Mouse (Mus musculus) limb, embryonic 10.5 days (tissue): ENCODE data around the gene Cryba2. TPM values are rescaled to one million over a fixed set of nuclear protein-coding genes. Genes with fewer than 3 reads are reported as not detected.

Experiments
- DNase-seq: peaks from one replicate; pipeline ENCODE4 v3.0.0-alpha.2; 2017; ENCODE audit warnings: low spot score
- H3K27ac ChIP-seq: fragments of 300-500 bp; sonication (generic); 2 replicates; pipeline ENCODE4 v1.5.1; 2016; ENCODE audit warnings: mild to moderate bottlenecking
- H3K27me3 ChIP-seq: fragments of 300-500 bp; sonication (generic); 2 replicates; pipeline ENCODE4 v1.6.1; 2016; ENCODE audit warnings: low read depth, mild to moderate bottlenecking; ENCODE audit not compliant: poor library complexity, severe bottlenecking
- H3K36me3 ChIP-seq: fragments of 300-500 bp; sonication (generic); 2 replicates; pipeline ENCODE4 v1.6.1; 2016; ENCODE audit warnings: mild to moderate bottlenecking, moderate library complexity
- H3K4me1 ChIP-seq: fragments of 300-500 bp; sonication (generic); 2 replicates; pipeline ENCODE4 v1.6.1; 2016
- H3K4me3 ChIP-seq: fragments of 300-500 bp; sonication (generic); 2 replicates; pipeline ENCODE4 v1.5.1; 2016; ENCODE audit warnings: mild to moderate bottlenecking, moderate library complexity
- H3K9me3 ChIP-seq: fragments of 300-500 bp; sonication (generic); replicated peaks from 2 replicates; pipeline ENCODE4 v1.6.1; 2016; ENCODE audit warnings: mild to moderate bottlenecking
- WGBS: fragments of 180-500 bp; shearing (Covaris S2); methylation state at CpG from one replicate; pipeline ENCODE4 v1.1.7; 2016; 5-methylcytosine and 5-hydroxymethylcytosine counted together
- polyA plus RNA-seq: library from polyadenylated mRNA; unstranded; fragments of >200 nt; fragmentation: Nextera tagmentation; extraction: Ambion mirVana; gene quantifications from 2 replicates; pipeline ENCODE4 v1.2.1, GENCODE M21; 2016

Cryba2 gene
- polyA plus RNA-seq, 1 experiment from 2014 or later: not detected

DNA sequence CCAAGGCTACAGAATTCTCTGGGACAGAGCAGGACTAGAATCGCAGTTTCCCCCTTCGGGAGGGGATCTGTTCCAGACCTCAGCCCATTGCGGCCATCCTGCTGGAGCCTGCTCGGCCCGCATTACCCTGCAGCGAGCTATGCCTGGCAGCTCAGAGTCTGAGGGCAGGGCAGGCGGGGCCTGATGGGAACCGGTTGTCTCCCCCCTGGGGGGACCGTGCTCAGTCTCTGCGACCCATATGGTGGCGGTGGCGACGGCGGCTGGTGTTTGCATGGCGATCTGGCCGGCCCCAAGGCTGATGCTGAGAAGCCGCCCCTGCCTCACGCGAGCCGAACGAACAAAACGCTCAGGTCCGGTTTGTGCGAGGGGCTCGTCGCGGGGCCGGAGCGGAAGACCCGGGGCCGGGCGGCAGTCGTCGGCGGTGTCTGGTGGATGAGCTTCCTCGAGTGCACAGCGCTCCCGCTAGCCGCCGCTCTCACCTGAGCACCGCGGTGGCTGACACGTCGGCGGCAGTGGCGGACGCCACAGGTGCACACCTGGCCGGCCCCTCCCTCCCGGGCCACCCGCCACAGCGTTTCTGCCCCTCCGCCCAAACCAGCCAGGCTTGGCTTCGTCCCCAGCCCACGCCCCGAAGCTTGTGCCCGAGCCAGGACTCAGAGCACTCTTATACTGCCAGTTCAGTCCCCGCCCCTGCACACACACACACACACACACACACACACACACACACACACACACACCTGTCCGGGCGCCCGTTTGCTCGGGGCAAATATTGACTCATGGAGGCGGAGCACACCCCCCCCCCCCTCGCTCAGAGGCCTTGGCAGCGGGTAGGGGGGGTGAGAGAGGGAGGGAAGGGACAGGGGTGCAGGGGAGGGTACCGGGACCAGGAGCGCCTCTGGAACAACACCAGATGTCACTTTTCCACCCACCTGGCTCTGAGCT is 7.7 kb upstream of the Cryba2 start:
- H3K9me3 ChIP-seq: no peaks in the 10 kb centered on the region
- WGBS: under 1% methylated on average over 58 of the region's 66 CpGs
- no peaks in the 10 kb centered on the region for H3K36me3 ChIP-seq
- DNase-seq: peak; percentile 56
- 0 out of 2 replicates have a peak overlapping the region, but pooled peaks have one; percentile 7 for H3K27ac ChIP-seq
- H3K4me3 ChIP-seq: peak overlapping the region; percentile 43
- peaks cover 100% of the 10 kb centered on the region for H3K27me3 ChIP-seq
- H3K4me1 ChIP-seq: peaks cover 32% of the 10 kb centered on the region

GRCm38 (mm10) chr1:74898656-74899431 is 5.9 kb upstream of the Cryba2 start:
- peaks cover 100% of the 10 kb centered on the region for H3K27me3 ChIP-seq
- DNase-seq: no peak
- peaks cover 32% of the 10 kb centered on the region for H3K4me1 ChIP-seq
- WGBS: 6% methylated on average over 10 of the region's 10 CpGs
- no peak overlapping the region for H3K27ac ChIP-seq
- no peaks in the 10 kb centered on the region for H3K9me3 ChIP-seq
- H3K36me3 ChIP-seq: no peaks in the 10 kb centered on the region
- peak overlapping the region; percentile 17; the same call in 1 of the 2 replicates for H3K4me3 ChIP-seq

DNA sequence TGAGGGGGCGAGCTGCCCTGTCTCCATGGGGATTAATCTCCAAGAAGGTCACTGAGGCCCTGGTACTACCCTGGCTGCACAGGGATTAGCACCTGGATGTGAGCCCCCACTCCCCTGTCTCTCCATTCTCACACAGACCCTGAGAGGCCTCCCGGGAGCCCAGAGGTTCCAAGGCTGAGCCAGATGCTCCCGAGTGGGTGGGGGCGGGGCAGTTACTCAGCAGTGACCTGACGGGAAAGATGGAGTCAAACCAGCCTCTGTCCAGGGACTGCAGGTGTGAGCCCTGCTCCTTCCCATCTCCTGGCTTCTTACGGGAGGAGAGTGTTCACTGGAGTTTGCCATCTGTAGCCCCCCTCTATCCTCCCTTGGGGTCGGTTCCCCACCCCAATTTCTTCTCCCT is 5.0 kb upstream of the Cryba2 start:
- WGBS: 4% methylated on average over 7 of the region's 7 CpGs
- Histone ChIP-seq H3K4me3 (no peak overlapping the region; the same call in 1 of the 2 replicates), H3K36me3 (no peaks in the 10 kb centered on the region), H3K4me1 (peaks cover 34% of the 10 kb centered on the region), H3K9me3 (no peaks in the 10 kb centered on the region), H3K27me3 (peaks cover 100% of the 10 kb centered on the region), H3K27ac (no peak overlapping the region)
- DNase-seq: peak; percentile 37

DNA sequence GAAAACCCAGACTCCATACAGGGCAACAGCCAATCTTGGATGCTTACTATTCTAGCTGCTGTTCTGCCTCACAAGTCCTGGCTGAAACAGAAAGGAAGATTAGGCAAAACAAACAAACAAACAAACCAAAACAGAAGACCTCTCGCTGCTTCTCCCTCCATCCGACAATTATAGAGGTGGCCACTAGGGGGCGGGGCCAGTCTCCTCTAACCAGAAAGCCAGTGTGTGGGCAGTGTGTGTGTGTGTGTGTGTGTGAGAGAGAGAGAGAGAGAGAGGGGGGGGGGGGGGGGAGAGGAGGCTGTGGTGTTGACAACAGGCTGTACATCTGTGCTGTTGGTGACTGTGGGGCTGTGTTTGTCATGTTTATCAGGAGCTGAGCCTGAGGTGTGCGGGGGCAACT is 2.0 kb upstream of the Cryba2 start:
- WGBS: 17% methylated on average over 4 of the region's 4 CpGs
- Histone ChIP-seq H3K36me3 (no peaks in the 10 kb centered on the region), H3K9me3 (no peaks in the 10 kb centered on the region), H3K4me3 (no peak overlapping the region), H3K27ac (no peak overlapping the region), H3K27me3 (peaks cover 100% of the 10 kb centered on the region), H3K4me1 (peaks cover 27% of the 10 kb centered on the region)
- peak; percentile 81 for DNase-seq

GRCm38 (mm10) chr1:74892351-74893133 is 401 bp downstream of the Cryba2 start:
- Histone ChIP-seq H3K27ac (no peak overlapping the region), H3K9me3 (no peaks in the 10 kb centered on the region), H3K4me1 (0 out of 2 replicates have a peak, but pooled peaks cover 7% of the 10 kb centered on the region), H3K4me3 (no peak overlapping the region; the same call in 1 of the 2 replicates), H3K27me3 (peaks cover 99% of the 10 kb centered on the region), H3K36me3 (no peaks in the 10 kb centered on the region)
- 2% methylated on average over 39 of the region's 39 CpGs for WGBS
- peak; percentile 40 for DNase-seq

DNA sequence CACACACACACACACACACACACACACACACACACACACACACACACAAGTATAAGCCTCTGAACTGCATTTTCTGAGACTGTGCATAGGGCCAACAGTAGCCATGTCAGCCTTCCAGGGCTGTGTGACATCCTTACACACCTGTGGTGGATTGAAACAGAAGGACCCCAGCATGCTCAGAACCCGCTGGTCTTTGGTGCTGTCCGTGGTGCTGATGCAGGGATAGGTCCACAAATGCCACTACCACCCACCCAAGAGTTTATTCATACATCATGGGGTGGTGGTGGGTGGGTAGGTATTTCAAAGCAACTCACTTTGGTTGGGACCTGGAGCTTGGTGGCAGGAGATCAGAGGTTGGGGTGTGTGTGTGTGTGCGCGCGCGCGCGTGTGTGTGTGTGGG is 1.4 kb downstream of the Cryba2 start:
- Histone ChIP-seq H3K4me1 (0 out of 2 replicates have a peak, but pooled peaks cover 7% of the 10 kb centered on the region), H3K9me3 (no peaks in the 10 kb centered on the region), H3K27ac (no peak overlapping the region), H3K36me3 (no peaks in the 10 kb centered on the region), H3K4me3 (no peak overlapping the region), H3K27me3 (peaks cover 99% of the 10 kb centered on the region)
- WGBS: 2% methylated on average over 8 of the region's 8 CpGs
- DNase-seq: peak; percentile 82

DNA sequence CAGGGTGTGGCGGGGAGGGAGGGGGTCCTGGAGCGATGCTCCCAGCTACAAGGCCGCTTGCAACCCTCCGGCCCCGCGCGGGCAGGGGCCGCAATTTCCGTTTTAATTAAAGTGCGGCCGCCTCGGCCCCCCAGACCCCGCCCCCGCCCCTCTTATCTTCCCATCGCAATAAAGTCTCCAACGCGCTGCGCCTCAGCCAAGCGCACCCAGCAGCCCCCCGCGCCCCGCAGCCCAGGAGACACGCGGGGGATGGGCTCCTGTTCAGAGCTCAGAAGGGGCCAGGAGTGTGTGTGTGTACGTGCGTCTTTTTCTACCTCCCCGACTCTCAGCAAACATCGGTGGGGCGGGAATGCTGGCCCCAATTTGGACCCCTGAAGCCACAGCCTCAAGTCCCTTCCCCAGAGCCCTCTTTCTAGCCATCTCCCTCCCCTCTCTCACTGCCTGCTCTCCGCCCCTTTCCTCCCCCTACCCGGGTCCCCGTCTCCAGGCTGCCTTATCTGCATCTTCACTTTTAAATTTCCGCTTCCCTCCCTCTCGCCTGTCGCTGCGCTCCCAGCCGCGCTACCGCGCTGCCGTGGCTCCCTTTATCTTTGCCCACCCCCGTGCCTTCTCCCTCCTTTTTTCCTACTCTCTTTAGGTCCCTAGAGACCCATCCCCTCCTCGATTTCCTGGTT is 7.4 kb downstream of the Cryba2 start, which contains the start of gene Fev:
Gene Fev, minus strand, starts transcription at position 51 of the 674 bp plus-strand sequence.
- Histone ChIP-seq H3K27ac (peak within 1 kb of the TSS; percentile 19; the same call in 1 of the 2 replicates), H3K27me3 (peaks cover 99% of the 10 kb centered on the region), H3K9me3 (no peaks in the 10 kb centered on the region), H3K4me3 (peak within 1 kb of the TSS; percentile 43), H3K4me1 (peaks cover 27% of the 10 kb centered on the region), H3K36me3 (no peaks in the 10 kb centered on the region)
- WGBS: under 1% methylated on average over 43 of the region's 43 CpGs
- DNase-seq: peak; percentile 56

DNA sequence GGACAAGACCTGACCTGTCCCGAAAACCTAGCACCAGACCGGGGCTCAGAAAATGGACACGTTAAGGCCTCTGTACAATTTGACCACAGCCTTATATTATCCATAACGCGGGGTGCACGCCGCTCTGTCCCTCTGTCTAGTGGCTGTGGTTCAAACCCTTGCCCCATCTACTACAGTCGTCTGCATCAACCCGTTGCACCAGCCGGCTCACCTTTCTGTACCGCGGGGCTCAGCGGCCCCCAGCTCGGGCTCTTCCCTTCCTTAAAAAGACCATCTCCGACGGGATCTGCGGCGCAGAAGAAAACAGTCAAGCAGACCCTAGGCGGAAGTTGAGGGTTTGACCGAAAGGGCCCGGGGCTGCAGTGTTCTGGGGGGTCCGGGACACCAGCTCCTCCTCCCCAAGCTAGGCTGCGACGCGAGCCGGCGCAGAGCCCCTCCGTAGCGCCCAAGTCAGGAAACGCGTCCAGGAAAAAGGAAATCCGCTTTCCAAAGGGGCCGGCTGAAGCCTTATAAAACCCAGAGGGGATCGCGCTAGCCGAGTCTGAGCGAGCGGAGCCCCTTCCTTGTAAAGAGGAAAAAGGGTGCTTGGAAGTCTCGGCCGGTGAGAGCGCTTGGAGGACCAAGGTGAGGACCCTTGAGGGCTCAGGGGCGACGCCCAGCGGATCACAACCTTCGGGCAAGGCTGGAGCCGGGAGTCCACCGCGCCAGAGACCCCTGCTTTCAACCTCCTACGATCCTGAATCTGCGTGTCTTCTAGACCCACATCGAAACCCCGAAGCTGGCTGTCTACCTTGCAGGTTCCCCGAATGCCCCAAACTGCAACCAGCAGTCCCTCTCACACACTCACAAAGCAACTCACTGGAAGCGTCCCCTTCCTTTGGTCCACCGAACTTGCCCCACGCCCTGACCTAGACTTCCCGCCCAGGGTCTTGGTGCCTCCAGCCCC is 8.5 kb downstream of the Cryba2 start:
- under 1% methylated on average over 57 of the region's 57 CpGs for WGBS
- no peaks in the 10 kb centered on the region for H3K9me3 ChIP-seq
- no peaks in the 10 kb centered on the region for H3K36me3 ChIP-seq
- H3K4me1 ChIP-seq: peaks cover 27% of the 10 kb centered on the region
- peak overlapping the region; percentile 43 for H3K4me3 ChIP-seq
- H3K27me3 ChIP-seq: peaks cover 99% of the 10 kb centered on the region
- peak overlapping the region; percentile 19; the same call in 1 of the 2 replicates for H3K27ac ChIP-seq
- DNase-seq: peak; percentile 58

- 4% methylated on average over 5 of the region's 5 CpGs for WGBS
- peaks cover 27% of the 10 kb centered on the region for H3K4me1 ChIP-seq
Observed at GRCm38 (mm10) chr1:74883441-74883840, 9.5 kb downstream of the Cryba2 start.

GRCm38 (mm10) chr1:74882828-74883227 is 10.1 kb downstream of the Cryba2 start:
- Histone ChIP-seq H3K36me3 (no peaks in the 10 kb centered on the region), H3K4me1 (peaks cover 27% of the 10 kb centered on the region), H3K4me3 (peak overlapping the region; percentile 42; the same call in 1 of the 2 replicates), H3K9me3 (no peaks in the 10 kb centered on the region), H3K27ac (no peak overlapping the region), H3K27me3 (peaks cover 100% of the 10 kb centered on the region)
- WGBS: 2% methylated on average over 8 of the region's 8 CpGs
- DNase-seq: peak; percentile 50

More at GRCm38 (mm10) chr1:74883441-74883840, 9.5 kb downstream of the Cryba2 start:
- Histone ChIP-seq H3K36me3 (no peaks in the 10 kb centered on the region), H3K27ac (no peak overlapping the region), H3K4me3 (no peak overlapping the region), H3K9me3 (no peaks in the 10 kb centered on the region), H3K27me3 (peaks cover 100% of the 10 kb centered on the region)
- no peak for DNase-seq
